Mouse (Mus musculus): ENCODE results near the gene Slc7a6. TPM values are rescaled to one million over a fixed set of nuclear protein-coding genes. Genes with fewer than 3 reads are reported as not detected.

Gene Slc7a6
- polyA plus RNA-seq, 1 experiment = 8.3 TPM

GRCm38 (mm10) chr8:106131488-106132222 is 37.0 kb upstream of the Slc7a6 start:
- TF ChIP-seq CTCF (IDR thresholded peaks at IDR 0.05; ENCODE audit: low read depth, low read length) = no peak
- TF ChIP-seq POLR2A (IDR thresholded peaks at IDR 0.05; ENCODE audit: borderline replicate concordance, low read depth, low read length) = no peak
- 0 out of 2 replicates have a peak, but pooled peaks cover 2% of the 10 kb centered on the region for H3K4me1 ChIP-seq (ENCODE audit: control insufficient read depth, insufficient read depth, low read length)
- no peak overlapping the region for H3K4me3 ChIP-seq (ENCODE audit: insufficient read depth, low read length)
- H3K27ac ChIP-seq (ENCODE audit: insufficient read depth, low read depth, low read length) = no peak overlapping the region

- no peak for TF ChIP-seq POLR2A (IDR thresholded peaks at IDR 0.05; ENCODE audit: borderline replicate concordance, low read depth, low read length)
- TF ChIP-seq CTCF (IDR thresholded peaks at IDR 0.05; ENCODE audit: low read depth, low read length) = no peak
- Histone ChIP-seq H3K27ac (ENCODE audit: insufficient read depth, low read depth, low read length) (no peak overlapping the region), H3K4me1 (ENCODE audit: control insufficient read depth, insufficient read depth, low read length) (peaks cover 2% of the 10 kb centered on the region; the same call in 1 of the 2 replicates), H3K4me3 (ENCODE audit: insufficient read depth, low read length) (no peak overlapping the region)
Measured at GRCm38 (mm10) chr8:106132356-106132755, 36.3 kb upstream of the Slc7a6 start.

- TF ChIP-seq POLR2A (IDR thresholded peaks at IDR 0.05; ENCODE audit: borderline replicate concordance, low read depth, low read length) = no peak
- TF ChIP-seq CTCF (IDR thresholded peaks at IDR 0.05; ENCODE audit: low read depth, low read length) = no peak
- H3K27ac ChIP-seq (ENCODE audit: insufficient read depth, low read depth, low read length) = no peak overlapping the region
- peaks cover 4% of the 10 kb centered on the region for H3K4me1 ChIP-seq (ENCODE audit: control insufficient read depth, insufficient read depth, low read length)
- no peak overlapping the region for H3K4me3 ChIP-seq (ENCODE audit: insufficient read depth, low read length)
Measured at GRCm38 (mm10) chr8:106133526-106133925, 35.1 kb upstream of the Slc7a6 start.

DNA sequence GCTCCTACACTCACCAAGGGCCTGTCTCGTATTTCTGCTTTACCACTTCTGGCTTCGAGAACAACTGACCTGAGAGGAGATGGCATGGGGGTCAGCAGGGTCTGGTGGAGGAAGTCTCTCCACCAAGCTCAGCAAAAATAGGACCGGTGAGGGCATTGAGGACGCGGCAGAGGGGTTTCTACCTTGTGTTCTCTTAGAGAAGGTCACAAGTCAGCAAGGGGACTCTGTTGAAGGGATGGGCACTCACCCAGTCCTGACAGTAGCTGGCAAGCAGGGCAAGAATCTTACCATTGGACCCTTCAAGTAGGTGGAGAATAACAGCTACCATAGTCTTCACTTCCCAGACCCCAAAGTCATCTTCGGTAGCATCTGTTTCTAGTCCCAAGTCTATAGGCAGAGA is 34.7 kb upstream of the Slc7a6 start:
- Histone ChIP-seq H3K27ac (ENCODE audit: insufficient read depth, low read depth, low read length) (no peak overlapping the region), H3K4me1 (ENCODE audit: control insufficient read depth, insufficient read depth, low read length) (peaks cover 6% of the 10 kb centered on the region), H3K4me3 (ENCODE audit: insufficient read depth, low read length) (no peak overlapping the region)
- TF ChIP-seq CTCF (IDR thresholded peaks at IDR 0.05; ENCODE audit: low read depth, low read length) (no peak), POLR2A (IDR thresholded peaks at IDR 0.05; ENCODE audit: borderline replicate concordance, low read depth, low read length) (no peak)

DNA sequence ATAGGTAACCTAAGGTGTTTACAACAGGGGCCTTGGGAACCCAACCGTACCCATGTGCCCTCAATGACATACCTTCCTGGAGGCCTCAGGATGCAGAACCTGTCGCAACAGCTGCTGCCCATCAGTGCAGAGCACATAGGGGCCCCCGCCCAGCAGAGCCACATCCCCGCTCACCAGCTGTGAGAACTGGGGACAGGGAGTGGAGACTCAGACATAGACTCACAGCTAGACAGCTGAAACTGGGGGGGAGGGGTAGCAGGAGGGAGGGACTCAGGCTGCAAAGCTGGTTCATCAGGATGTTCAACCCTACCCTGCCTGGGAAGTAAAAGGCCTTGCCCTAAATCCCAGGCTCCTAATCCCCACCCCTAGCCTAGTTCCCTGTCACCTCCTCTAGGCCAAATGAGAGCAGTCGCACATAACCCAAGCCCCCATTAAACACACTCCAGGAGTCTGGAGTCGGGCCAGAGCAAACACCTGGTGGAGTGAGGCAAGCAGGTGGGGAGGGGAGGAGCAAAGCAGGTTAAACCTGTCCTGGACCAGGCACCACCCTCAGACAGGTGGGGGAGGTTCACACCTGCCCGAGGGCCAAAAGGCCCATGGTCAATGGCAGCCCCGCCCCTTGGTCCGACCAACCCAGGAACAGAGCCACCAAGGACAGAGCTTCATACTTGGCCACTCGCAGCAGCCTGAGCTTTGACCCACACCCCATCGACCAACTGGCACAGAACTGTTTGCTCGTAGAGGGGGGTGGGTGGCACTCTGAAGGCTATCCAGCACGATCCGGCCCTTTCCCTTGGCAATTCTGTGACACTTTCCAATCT is 33.7 kb upstream of the Slc7a6 start:
- TF ChIP-seq CTCF (IDR thresholded peaks at IDR 0.05; ENCODE audit: low read depth, low read length) (no peak), POLR2A (IDR thresholded peaks at IDR 0.05; ENCODE audit: borderline replicate concordance, low read depth, low read length) (no peak)
- H3K27ac ChIP-seq (ENCODE audit: insufficient read depth, low read depth, low read length) = no peak overlapping the region
- H3K4me1 ChIP-seq (ENCODE audit: control insufficient read depth, insufficient read depth, low read length) = peaks cover 6% of the 10 kb centered on the region
- no peak overlapping the region for H3K4me3 ChIP-seq (ENCODE audit: insufficient read depth, low read length)

- TF ChIP-seq CTCF (IDR thresholded peaks at IDR 0.05; ENCODE audit: low read depth, low read length) (no peak), POLR2A (IDR thresholded peaks at IDR 0.05; ENCODE audit: borderline replicate concordance, low read depth, low read length) (no peak)
- Histone ChIP-seq H3K4me3 (ENCODE audit: insufficient read depth, low read length) (peak overlapping the region; percentile 66), H3K27ac (ENCODE audit: insufficient read depth, low read depth, low read length) (no peak overlapping the region), H3K4me1 (ENCODE audit: control insufficient read depth, insufficient read depth, low read length) (peaks cover 6% of the 10 kb centered on the region)
Measured at GRCm38 (mm10) chr8:106135672-106136071, 33.0 kb upstream of the Slc7a6 start.

DNA sequence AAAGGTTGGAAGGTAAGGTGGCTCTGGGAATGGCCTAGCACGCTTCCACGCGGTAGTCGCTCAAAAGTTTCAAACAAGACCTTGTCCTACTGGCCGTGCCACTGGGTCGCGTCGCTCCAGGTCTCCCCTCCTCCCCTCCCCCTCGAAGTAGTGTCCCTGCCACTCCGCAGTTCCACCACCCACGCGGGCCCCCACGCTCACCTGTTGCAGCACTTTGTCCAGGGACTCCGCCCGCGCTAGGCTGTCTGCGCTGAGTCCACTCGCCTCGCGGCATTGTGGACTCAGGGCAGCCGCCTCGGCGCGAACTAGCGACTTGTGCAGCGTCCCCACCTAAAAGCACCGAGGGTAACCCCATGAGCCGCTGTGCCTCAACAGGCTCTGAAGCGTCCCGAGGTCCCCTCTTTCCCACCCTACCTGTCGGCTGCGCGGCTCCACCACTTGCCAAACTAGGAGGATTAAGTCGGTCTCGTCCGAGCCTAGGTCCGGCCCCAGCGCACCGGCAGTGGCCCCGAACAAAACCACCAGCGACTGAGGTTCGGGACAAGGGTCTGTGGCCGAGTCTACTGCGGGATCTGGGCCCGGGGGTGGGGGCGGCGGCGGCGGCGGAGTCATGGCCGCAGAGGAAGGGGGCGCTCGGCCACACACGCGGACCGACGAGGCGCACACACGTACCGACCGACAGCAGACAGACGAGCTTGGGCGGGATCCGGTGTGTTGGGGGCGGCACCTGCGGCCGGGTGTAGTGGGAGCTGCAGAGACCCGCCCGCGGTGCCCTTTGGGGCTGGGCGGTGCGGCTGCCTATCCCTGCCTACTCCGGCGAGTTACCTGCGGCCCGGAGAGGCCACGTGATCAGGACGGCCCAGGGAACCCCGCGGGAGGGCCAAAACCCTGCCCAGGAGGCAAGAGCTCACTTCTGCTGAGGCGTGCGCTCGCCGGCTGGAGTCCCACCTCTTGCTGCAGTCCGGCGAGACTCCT is 32.2 kb upstream of the Slc7a6 start, which contains the start of gene Esrp2:
Esrp2 (minus strand) TSS at position 819 of the 975 bp plus-strand sequence.
- TF ChIP-seq POLR2A (IDR thresholded peaks at IDR 0.05; ENCODE audit: borderline replicate concordance, low read depth, low read length) (no peak), CTCF (IDR thresholded peaks at IDR 0.05; ENCODE audit: low read depth, low read length) (no peak)
- no peak within 1 kb of the TSS for H3K27ac ChIP-seq (ENCODE audit: insufficient read depth, low read depth, low read length)
- H3K4me3 ChIP-seq (ENCODE audit: insufficient read depth, low read length) = peak within 1 kb of the TSS; percentile 66
- H3K4me1 ChIP-seq (ENCODE audit: control insufficient read depth, insufficient read depth, low read length) = peaks cover 6% of the 10 kb centered on the region

DNA sequence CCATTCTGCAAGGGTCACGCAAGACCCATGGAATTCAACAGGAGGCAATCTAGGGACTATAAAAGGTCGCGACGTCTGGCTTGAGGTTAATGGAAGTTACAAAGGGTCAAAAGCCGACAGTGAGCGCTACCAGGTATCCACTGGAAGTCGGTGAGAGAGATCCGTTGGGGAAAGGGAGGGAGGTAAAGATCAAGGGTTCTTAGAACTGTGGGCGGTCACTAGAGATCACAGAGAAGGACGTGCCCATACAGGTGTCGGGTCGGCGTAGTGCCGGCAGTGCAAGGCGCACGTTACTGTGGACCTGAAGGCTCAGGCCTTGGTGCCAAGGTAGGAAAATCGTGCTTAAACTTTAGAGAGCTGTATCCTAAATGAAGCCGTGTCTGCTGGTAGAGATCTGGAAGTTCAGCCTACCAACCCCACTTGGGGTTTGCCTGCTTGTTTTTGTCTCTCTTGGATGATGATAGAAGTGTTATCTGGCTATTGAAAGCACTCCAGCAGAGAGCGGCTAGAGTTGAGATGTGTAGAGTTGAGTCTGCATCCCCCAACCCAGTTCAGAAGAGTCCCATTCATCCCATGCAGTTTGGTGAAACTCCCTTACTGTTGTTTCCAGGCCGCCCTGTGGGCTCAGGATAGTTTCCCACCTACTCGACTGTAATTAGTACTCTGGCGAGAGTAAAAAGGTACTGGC is 31.3 kb upstream of the Slc7a6 start:
- no peak overlapping the region for H3K27ac ChIP-seq (ENCODE audit: insufficient read depth, low read depth, low read length)
- TF ChIP-seq POLR2A (IDR thresholded peaks at IDR 0.05; ENCODE audit: borderline replicate concordance, low read depth, low read length) (no peak), CTCF (IDR thresholded peaks at IDR 0.05; ENCODE audit: low read depth, low read length) (no peak)
- H3K4me1 ChIP-seq (ENCODE audit: control insufficient read depth, insufficient read depth, low read length) = peaks cover 6% of the 10 kb centered on the region
- peak overlapping the region; percentile 66 for H3K4me3 ChIP-seq (ENCODE audit: insufficient read depth, low read length)
